22 mouse cellular contexts compared by ENCODE assay signal in the genomic region with DNA sequence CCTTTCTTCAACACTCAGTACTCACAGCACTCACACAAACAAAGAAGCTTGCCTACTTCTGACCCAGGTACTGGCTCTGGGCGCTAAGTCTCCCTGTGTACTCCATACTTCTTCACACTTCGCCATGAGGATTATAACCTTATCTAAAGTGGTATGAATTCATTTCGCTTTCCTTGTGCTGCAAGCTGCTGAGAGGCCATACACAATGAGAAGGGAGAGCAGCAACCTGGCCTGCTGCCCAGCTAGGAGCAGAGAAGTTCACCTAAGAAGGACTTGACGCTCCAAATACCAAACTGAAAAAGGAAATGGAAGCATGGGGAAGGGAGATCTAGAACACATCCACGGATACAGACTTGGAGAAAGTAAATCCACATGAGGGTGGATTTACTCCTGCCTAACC.
DNase-seq lines count a peak whose midpoint lies in the region; ATAC-seq and TF ChIP-seq lines count a peak whose summit lies in the region.
"Had no signal": no experiment of that assay in that cellular context is flagged by ENCODE, and none has a peak within 500 bp of the region (broad histone marks: within the 10 kb centered on the region; RNA-seq: fewer than 3 reads in every experiment).

No protein-coding gene starts in this region.

- H3K4me2 ChIP-seq in heart, embryonic 12.5 days = no peak overlapping the region
- H3K4me2 ChIP-seq in heart, postnatal 0 days (ENCODE audit: low read depth, low read length) = no peak overlapping the region
- H3K4me2 ChIP-seq in lung, embryonic 15.5 days = no peak overlapping the region
- H3K4me2 ChIP-seq: forebrain, embryonic 13.5 days; hindbrain, embryonic 14.5 days; midbrain, embryonic 13.5 days; stomach, embryonic 15.5 days had no signal

- no peaks in the 10 kb centered on the region for H3K9me3 ChIP-seq in heart, embryonic 12.5 days (replicated peaks)
- no peaks in the 10 kb centered on the region for H3K9me3 ChIP-seq in heart, embryonic 10.5 days
- H3K9me3 ChIP-seq in heart, postnatal 0 days (replicated peaks; ENCODE audit: control insufficient read depth, low read length) = no peaks in the 10 kb centered on the region
- no peaks in the 10 kb centered on the region for H3K9me3 ChIP-seq in lung, embryonic 15.5 days
- no peaks in the 10 kb centered on the region for H3K9me3 ChIP-seq in hindbrain, embryonic 10.5 days
- H3K9me3 ChIP-seq: forebrain, embryonic 13.5 days; G1E; midbrain, embryonic 13.5 days; stomach, embryonic 15.5 days had no signal

- H3K27ac ChIP-seq in heart, embryonic 12.5 days (ENCODE audit: poor library complexity, severe bottlenecking) = peak overlapping the region; percentile 55; the same call in 1 of the 2 replicates
- H3K27ac ChIP-seq in heart, embryonic 10.5 days = no peak overlapping the region
- peak overlapping the region; percentile 51 for H3K27ac ChIP-seq in heart, postnatal 0 days (ENCODE audit: low read depth)
- peak overlapping the region; percentile 9; the same call in 1 of the 2 replicates for H3K27ac ChIP-seq in lung, embryonic 15.5 days
- H3K27ac ChIP-seq in hindbrain, embryonic 10.5 days = no peak overlapping the region
- H3K27ac ChIP-seq: forebrain, embryonic 13.5 days; hindbrain, embryonic 14.5 days; liver, embryonic 14.5 days; macrophage; midbrain, embryonic 13.5 days; stomach, embryonic 15.5 days had no signal

- DNase-seq in heart, embryonic 10.5 days (ENCODE audit: low spot score) = no peak
- DNase-seq in heart, postnatal 0 days (ENCODE audit: low spot score) = no peak
- peak; percentile 20 for DNase-seq in lung, postnatal 25 days (ENCODE audit: low spot score)
- no peak for DNase-seq in layer of hippocampus, adult 9-11 months
- no peak for DNase-seq in hindbrain, embryonic 10.5 days (ENCODE audit: low spot score)
- DNase-seq: adrenal gland, adult 8-10 months; cerebellum, adult 2 months; cerebellum, postnatal 14 days; gastrocnemius, postnatal 10 days; kidney, adult 9 months; kidney, postnatal 10 days; liver had no signal

- no peak for ATAC-seq in heart, embryonic 12.5 days (ENCODE audit: insufficient number of reproducible peaks, low FRiP score)
- ATAC-seq in heart, postnatal 0 days (ENCODE audit: insufficient read depth, low read depth) = peak; percentile 36; the same call in 1 of the 2 replicates
- ATAC-seq in lung, embryonic 15.5 days (ENCODE audit: borderline replicate concordance, extremely low read depth, low FRiP score, low TSS enrichment) = no peak
- ATAC-seq: forebrain, embryonic 13.5 days; intestine, postnatal 0 days; midbrain, embryonic 13.5 days had no signal

- no peak overlapping the region for H3K4me3 ChIP-seq in heart, embryonic 12.5 days
- H3K4me3 ChIP-seq in heart, embryonic 10.5 days = no peak overlapping the region
- no peak overlapping the region for H3K4me3 ChIP-seq in heart, postnatal 0 days (ENCODE audit: low read depth, low read length)
- H3K4me3 ChIP-seq in lung, embryonic 15.5 days = no peak overlapping the region
- no peak overlapping the region for H3K4me3 ChIP-seq in hindbrain, embryonic 10.5 days
- H3K4me3 ChIP-seq: forebrain, embryonic 13.5 days; midbrain, embryonic 13.5 days; stomach, embryonic 15.5 days had no signal

- peaks cover 25% of the 10 kb centered on the region for H3K36me3 ChIP-seq in heart, embryonic 12.5 days
- H3K36me3 ChIP-seq in heart, embryonic 10.5 days = peaks cover 38% of the 10 kb centered on the region
- peaks cover 14% of the 10 kb centered on the region for H3K36me3 ChIP-seq in heart, postnatal 0 days (replicated peaks; ENCODE audit: control insufficient read depth, insufficient read depth, low read length)
- peaks cover 11% of the 10 kb centered on the region; the same call in 1 of the 2 replicates for H3K36me3 ChIP-seq in lung, embryonic 15.5 days
- peaks cover 45% of the 10 kb centered on the region for H3K36me3 ChIP-seq in hindbrain, embryonic 10.5 days

- TF ChIP-seq EP300 in heart, postnatal 0 days (IDR thresholded peaks at IDR 0.05; ENCODE audit: low read depth) = no peak

- no peak overlapping the region for H3K9ac ChIP-seq in heart, embryonic 12.5 days
- no peak overlapping the region for H3K9ac ChIP-seq in heart, postnatal 0 days (replicated peaks; ENCODE audit: low read depth, low read length)
- H3K9ac ChIP-seq in lung, embryonic 15.5 days = no peak overlapping the region
- H3K9ac ChIP-seq: forebrain, embryonic 13.5 days; hindbrain, embryonic 14.5 days; liver, embryonic 14.5 days; midbrain, embryonic 13.5 days; stomach, embryonic 15.5 days had no signal

- no peak for TF ChIP-seq CTCF in heart, postnatal 0 days (IDR thresholded peaks at IDR 0.05; ENCODE audit: low read depth)

- no peaks in the 10 kb centered on the region for H3K27me3 ChIP-seq in heart, embryonic 12.5 days (replicated peaks)
- no peaks in the 10 kb centered on the region for H3K27me3 ChIP-seq in heart, embryonic 10.5 days (ENCODE audit: insufficient read depth, poor library complexity, severe bottlenecking)
- H3K27me3 ChIP-seq in heart, postnatal 0 days (ENCODE audit: control insufficient read depth, insufficient read depth, low read length) = no peaks in the 10 kb centered on the region
- H3K27me3 ChIP-seq in lung, embryonic 15.5 days = no peaks in the 10 kb centered on the region
- H3K27me3 ChIP-seq in hindbrain, embryonic 10.5 days (ENCODE audit: insufficient read depth, poor library complexity, severe bottlenecking) = no peaks in the 10 kb centered on the region
- H3K27me3 ChIP-seq: forebrain, embryonic 13.5 days; midbrain, embryonic 13.5 days; stomach, embryonic 15.5 days had no signal

- 60% methylated on average over 5 of the region's 5 CpGs for WGBS in heart, embryonic 12.5 days
- WGBS in heart, embryonic 10.5 days = 83% methylated on average over 5 of the region's 5 CpGs
- WGBS in heart, postnatal 0 days = 31% methylated on average over 5 of the region's 5 CpGs
- 57% methylated on average over 5 of the region's 5 CpGs for whole genome bisulfite sequencing in lung, embryonic 15.5 days
- 90% methylated on average over 5 of the region's 5 CpGs for WGBS in hindbrain, embryonic 10.5 days

- H3K4me1 ChIP-seq in heart, embryonic 12.5 days (replicated peaks) = peaks cover 15% of the 10 kb centered on the region
- H3K4me1 ChIP-seq in heart, embryonic 10.5 days = no peaks in the 10 kb centered on the region
- H3K4me1 ChIP-seq in heart, postnatal 0 days (ENCODE audit: control insufficient read depth, insufficient read depth) = peaks cover 15% of the 10 kb centered on the region
- H3K4me1 ChIP-seq in lung, embryonic 15.5 days = no peaks in the 10 kb centered on the region
- H3K4me1 ChIP-seq in hindbrain, embryonic 10.5 days (replicated peaks) = no peaks in the 10 kb centered on the region
- H3K4me1 ChIP-seq: forebrain, embryonic 13.5 days; midbrain, embryonic 13.5 days; stomach, embryonic 15.5 days had no signal

Comparison
In these comparisons a context has a peak if more than half of its experiments do, and no peak if none do; other contexts are left out.
1. H3K27ac ChIP-seq: peak in heart, embryonic 12.5 days (single experiment), heart, postnatal 0 days (single experiment) and lung, embryonic 15.5 days (single experiment); none in heart, embryonic 10.5 days (single experiment) and hindbrain, embryonic 10.5 days (single experiment).